Mouse (Mus musculus) Muller cell, postnatal 12 days (primary cell): ENCODE results near the gene Tead1.
"Not testable (repeated sequence)": the region's sequence is repeated elsewhere in the genome, so short reads cannot be mapped to it uniquely, and the experiment has no call there.

Experiments
- DNase-seq: peaks from one replicate; pipeline ENCODE4 v3.0.0-alpha.2; 2015; ENCODE audit errors: inconsistent ontology term

The Tead1 gene

DNA sequence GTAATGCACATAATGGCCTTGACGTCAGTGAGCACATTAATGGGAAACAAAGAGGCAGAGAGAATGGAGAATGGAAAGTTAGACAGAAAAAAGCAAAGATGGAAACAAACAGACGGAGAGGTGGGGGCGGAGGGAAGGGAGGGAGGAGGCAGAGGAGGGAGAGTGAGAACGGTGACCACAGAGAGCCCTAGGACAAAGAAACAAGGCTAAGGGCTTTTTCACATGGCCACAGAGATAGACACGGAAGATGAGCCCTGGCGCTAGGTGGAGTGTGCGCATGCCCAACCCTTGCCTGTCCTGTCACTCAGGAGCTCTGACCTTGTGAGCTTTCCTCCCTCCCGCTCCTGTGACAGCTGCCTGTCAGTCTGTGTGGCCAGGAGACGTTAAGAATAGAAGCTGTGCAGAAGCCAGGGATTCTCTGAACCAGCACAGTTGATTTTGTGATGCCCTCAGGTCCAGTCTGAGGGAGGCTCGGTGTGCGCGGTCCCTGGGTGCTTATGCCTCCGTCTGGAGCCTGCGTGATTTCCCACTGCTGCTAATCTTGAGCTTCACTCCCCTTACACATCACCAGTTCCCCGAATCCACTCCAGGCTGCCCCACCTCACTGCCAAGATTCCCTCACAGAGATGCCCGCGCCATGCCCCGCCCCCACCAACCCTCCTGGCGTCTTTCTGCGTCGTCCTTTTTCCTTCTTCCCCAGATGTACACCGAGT is 239.3 kb downstream of the Tead1 start:
- DNase-seq: no peak

DNA sequence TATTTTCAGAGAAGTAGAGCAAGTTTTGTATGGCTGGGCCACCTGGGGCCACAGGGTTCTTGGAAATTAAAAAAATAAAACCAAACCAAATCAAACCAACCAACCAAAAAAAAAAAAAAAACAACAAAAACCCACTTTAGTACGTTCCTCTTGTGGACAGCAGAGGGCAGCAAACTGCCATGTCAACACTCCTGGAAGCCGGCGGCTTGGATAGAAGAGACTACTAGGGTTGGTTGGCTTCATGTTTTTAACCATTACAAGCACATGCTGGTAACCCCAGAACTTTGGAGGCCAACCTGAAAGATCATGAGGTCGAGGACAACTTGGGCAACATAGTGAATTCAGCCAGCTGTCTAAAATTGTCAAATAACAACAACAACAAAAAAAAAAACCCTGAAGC is 240.7 kb downstream of the Tead1 start:
- DNase-seq: peak; percentile 45

DNA sequence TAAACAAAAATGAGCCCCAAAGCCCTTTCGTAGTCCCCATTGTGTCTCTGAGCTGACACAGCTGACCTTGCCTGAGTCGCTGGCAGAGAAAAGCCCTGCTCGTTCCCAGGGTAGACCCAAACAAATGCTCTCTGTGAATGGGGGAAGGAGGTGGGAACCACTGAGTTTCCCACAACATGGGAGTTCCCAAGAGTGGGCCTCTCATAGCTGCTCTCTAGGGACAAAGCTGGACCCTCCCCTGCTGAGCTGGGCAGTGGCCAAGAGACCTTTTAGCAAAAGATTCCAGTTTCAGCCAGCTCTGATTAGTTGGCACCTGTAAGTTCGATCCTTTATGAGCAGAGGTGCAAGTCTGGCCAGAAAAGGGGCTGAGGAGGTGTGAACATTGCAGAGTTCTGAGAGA is 243.7 kb downstream of the Tead1 start:
- no peak for DNase-seq

DNA sequence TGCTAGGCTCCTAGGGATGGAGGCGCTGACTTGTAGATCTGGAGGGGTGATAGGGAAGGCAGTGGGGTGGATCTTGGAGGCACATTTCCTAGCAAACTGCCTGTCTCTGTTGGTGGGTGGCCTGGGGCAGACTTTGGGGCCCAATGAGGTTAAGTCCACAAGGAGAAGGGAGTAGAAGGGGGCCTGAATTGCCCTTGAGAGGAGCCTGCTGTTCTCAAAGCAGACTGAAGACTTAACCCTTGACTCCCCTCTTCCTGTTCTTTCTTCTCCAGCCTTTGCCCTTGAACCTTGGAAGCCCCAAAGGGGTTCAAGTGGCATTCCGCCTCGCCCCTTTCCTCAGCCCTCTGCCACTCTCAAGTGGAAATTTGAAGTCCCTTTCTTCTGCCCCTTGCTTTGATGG is 244.6 kb downstream of the Tead1 start:
- DNase-seq: no peak

DNA sequence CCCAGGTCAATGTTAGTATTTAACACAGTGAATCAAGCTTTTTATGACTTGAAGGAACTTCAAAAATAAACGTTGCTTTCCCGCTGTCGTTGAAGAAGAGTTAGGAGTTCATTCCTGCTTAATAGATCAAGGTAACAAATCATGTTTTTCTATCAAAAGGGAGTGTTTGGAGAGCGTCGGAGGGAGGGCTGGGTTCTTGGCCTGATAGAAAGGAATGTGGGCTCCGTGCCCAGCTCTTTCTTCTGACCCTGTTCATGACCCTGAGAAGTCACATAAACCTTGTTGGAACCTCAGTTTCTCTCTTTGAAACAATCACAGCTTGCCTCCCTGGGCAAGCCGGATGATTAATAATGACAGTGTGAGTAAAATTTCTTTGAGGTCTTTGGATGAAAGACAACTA is 251.6 kb downstream of the Tead1 start:
- no peak for DNase-seq

DNA sequence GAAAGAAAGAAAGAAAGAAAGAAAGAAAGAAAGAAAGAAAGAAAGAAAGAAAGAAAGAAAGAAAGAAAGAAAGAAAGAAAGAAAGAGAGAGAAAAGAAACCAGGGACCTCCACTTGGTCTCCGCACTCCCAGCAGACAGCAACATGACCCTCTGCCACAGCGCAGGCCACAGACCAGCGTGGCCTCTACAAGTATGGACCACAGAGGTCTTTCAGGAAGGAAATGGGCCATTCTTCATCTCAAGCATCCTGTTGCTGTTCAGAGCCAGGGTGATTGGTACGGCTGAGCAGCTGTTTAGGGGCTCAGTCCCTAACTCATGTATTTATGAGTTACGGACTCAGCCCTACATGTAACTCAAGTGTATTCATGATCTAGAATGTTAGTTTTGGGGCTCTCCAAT is 256.8 kb downstream of the Tead1 start:
- DNase-seq: not testable (repeated sequence)

DNA sequence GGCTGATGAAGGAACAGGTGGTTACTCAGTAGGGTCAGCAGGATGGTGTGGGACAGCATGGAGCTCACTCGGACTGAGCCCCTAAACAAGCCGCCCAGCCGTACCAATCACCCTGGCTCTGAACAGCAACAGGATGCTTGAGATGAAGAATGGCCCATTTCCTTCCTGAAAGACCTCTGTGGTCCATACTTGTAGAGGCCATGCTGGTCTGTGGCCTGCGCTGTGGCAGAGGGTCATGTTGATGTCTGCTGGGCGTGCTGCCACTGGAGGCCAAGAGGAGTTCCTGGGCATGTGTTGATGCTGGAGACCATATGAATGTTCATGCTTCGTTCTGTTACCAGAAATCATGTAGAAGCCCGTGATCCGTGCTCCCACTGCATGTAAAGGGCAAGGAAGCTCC is 258.0 kb downstream of the Tead1 start:
- no peak for DNase-seq

DNA sequence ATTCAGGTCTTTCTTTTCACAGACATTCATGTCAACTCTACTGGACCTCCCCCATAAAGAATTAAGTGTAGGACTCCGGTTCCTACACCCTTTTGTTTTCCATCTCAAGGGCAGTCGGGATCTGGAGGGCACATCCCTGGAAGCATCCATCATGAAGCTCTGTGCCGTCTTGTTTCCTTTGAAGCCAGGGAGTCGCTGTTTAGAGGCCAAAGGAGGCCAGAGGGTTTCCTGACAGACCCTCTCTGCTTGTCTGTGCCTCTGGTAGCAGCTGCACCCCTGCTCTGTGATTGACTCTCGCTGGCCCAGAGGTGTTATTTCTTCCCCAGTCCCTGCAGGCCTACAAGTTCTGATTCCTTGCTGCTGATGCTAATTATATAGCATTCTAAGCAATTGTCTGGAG is 259.8 kb downstream of the Tead1 start:
- no peak for DNase-seq

DNA sequence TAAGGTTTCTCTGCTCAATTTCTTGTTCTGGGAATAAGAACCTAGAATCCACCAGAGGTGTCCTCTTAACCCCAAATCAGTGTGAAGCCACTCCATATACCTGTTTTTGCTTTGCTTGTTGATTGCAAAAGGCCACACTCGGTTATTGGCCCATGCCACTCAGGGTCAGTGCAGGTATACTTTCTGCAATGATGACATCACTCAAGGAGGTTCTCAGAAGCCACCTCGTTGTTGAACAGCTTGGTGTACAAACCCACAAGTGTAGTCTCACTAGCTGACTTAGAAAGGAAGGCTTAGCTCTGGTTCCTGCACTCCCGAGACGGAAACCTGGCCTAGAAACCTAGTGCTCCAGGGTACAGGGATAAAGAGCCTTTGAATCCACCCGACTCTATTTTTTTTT is 263.4 kb downstream of the Tead1 start:
- no peak for DNase-seq

DNA sequence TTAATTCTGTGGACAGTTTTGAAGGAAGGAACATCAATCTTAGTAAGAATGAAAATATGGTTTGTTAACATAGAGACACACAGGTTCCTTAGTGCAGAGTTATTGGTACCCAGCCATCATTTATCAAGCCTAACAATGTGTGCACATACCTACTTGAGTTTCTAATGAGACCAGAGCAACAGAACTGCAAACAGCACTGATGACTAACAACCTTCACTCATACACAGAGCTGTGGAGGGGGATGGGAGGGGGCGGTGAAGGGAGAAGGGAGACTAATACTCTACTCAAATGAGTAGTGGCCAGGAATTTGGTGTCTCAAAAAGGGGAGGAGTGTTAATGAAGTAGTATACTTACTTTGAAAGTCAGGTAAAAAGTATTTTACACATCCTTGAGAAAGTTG is 263.9 kb downstream of the Tead1 start:
- DNase-seq: peak; percentile 81

DNA sequence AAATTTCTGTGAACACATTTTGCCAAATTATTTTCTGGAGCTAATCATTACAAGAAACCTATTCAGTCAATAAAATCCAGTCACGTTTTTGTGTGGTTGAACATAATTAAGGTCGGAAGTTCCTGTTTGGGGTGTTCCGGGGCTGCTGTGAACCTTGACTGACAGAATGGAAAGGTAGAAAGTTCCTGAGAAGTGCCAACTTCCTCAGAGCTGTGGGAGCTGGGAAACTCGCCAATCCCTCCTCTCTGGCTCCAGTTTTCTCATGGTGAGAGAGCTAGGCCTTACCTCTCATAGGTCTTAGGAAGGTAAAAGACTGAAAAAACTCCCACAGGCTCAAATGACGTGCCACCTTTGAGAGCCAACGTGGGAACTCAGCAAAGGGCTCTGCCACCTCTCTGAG is 267.6 kb downstream of the Tead1 start:
- no peak for DNase-seq

DNA sequence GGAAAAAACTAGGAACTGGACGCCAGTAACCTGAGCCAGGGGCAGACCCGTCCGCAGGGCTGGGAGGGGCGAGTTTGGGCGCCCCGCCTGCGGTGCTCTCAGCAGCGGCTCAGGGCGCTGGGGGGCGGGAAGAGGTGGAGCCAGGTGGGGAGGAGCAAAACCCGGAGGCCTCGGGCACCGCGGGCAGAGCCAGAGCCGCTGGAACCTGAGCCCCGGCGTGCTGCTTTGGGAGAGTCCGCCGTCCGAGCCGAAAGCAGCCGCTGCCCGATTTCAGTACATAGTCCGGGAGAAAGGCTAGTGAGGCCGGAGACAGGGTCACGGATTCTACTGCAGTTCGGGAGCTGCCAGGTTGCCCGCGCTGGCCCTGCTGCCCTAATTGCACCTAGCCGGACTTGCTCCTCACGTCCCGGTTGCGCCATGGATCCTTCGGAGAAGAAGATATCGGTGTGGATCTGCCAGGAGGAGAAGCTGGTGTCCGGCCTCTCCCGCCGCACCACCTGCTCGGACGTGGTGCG is 274.7 kb downstream of the Tead1 start, which contains the start of gene Rassf10:
Gene Rassf10 (plus strand): TSS at position 186 of the 515 bp plus-strand sequence.
- peak; percentile 84 for DNase-seq

DNA sequence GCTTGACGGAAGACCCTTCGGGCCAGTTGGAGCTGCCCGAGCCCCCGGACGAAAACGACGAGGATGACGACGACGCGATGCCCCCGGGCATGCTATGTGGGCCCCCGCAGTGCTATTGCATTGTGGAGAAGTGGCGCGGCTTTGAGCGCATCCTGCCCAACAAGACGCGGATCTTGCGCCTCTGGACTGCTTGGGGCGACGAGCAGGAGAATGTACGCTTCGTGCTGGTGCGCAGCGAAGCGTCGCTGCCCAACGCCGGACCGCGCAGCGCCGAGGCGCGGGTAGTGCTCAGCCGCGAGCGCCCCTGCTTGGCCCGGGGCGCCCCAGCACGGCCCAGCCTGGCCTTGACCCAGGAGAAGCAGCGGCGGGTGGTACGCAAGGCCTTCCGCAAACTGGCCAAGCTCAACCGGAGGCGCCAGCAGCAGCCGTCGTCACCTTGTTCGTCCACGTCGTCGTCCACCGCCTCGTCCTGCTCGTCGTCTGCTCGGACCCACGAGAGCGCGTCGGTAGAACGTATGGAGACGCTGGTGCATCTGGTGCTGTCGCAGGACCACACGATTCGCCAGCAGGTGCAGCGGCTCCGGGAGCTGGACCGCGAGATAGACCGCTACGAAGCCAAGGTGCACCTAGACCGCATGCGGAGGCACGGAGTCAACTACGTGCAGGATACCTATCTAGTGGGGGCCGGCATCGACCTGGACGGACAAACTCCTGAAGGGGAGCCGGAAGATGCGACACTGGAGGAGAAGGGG is 275.4 kb downstream of the Tead1 start:
- peak; percentile 26 for DNase-seq

DNA sequence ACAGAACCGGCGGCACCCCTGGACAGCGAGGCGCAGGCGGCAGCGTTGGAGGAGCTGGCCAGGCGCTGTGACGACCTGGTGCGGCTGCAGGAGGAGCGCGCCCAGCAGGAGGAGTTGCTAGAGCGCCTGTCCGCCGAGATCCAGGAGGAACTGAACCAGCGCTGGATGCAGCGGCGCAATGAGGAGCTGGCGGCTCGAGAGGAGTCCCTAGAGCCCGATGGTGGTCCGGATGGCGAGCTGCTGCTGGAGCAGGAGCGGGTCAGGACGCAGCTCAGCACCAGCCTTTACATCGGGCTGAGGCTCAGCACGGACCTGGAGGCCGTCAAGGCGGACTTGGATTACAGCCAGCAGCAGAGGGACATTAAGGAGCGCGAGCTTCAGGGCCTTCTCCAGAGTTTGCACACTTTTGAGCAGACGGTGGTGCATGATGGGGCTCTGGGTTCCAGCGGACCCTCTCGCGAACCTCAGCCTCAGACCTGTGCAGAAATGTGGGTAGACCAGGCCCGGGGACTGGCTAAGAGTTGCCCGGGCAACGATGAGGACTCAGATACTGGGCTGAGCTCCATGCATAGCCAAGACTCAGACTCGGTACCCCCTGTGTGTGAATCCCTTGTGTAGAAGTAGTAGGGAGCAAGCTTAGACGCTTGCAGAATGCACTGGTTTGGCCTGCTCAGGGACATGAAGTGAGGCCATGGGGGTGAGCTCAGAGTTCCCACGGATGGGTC is 276.1 kb downstream of the Tead1 start:
- DNase-seq: peak; percentile 24

DNA sequence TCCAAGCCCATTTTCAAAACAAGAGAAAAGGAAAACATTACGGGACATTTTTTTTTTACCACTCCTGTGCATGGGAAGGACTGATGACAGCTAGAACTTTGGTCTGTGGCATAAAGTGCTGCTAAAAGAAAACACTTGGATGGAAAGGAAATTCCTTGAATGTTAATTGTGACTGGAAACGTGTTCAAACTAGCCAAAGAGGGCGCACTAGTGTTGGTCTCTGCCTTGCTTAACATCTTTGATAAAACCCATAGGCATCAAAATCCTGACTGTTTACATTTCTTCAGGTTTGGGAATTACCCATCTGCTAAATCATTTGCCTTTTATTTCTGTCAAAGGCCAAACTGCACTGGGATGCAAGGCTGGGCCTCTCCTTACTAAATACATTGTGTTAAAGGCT is 276.8 kb downstream of the Tead1 start:
- no peak for DNase-seq
